Mouse (Mus musculus) erythroid progenitor cell, adult 5-6 weeks (primary cell): ENCODE measurements around the gene Ptgdr. TPM values are rescaled to one million over a fixed set of nuclear protein-coding genes. Genes with fewer than 3 reads are reported as not detected.
"Not testable (repeated sequence)": the region's sequence is repeated elsewhere in the genome, so short reads cannot be mapped to it uniquely, and the experiment has no call there.

Experiments used
- ATAC-seq: replicated peaks from 2 replicates; pipeline ENCODE4 v1.8.0; 2016; ENCODE audit warnings: moderate number of reproducible peaks, mild to moderate bottlenecking, moderate TSS enrichment, inconsistent platforms; ENCODE audit not compliant: poor library complexity, low FRiP score, severe bottlenecking
- total RNA-seq, 2 experiments: library from RNA; stranded (forward) in 1 of 2; stranded (reverse) in 1 of 2; fragments of 150-400 nt in 1 of 2; fragments of 186-747, 209-891 nt in 1 of 2; gene quantifications; 2 replicates each; pipeline versions ENCODE4 v1.2.3 to v1.2.4; 2015 to 2017; ENCODE audit warnings: low replicate concordance in 2 of 2

The Ptgdr gene
- total RNA-seq, 2 experiments from 2014 or later: not detected

- ATAC-seq: no peak
Measured at GRCm38 (mm10) chr14:44821177-44822057, 37.8 kb downstream of the Ptgdr start.

- ATAC-seq: not testable (repeated sequence)
Measured at GRCm38 (mm10) chr14:44813152-44813551, 46.0 kb downstream of the Ptgdr start.

Other genes starting within 250 kb of the Ptgdr start
- gene Gm5624, start 231.4 kb downstream of the Ptgdr start, total RNA-seq (2015; ENCODE audit: low replicate concordance): not detected in 2 replicates
- not detected in 2 replicates for gene Gm5624, start 231.4 kb downstream of the Ptgdr start, total RNA-seq (2017; ENCODE audit: low replicate concordance)
- not detected in 2 replicates for gene Gm8257, start 152.9 kb downstream of the Ptgdr start, total RNA-seq (2015; ENCODE audit: low replicate concordance)
- gene Gm8257, start 152.9 kb downstream of the Ptgdr start, total RNA-seq (2017; ENCODE audit: low replicate concordance): not detected in 2 replicates
- not detected in 2 replicates for gene Gm8267, start 109.0 kb downstream of the Ptgdr start, total RNA-seq (2015; ENCODE audit: low replicate concordance)
- gene Gm8267, start 109.0 kb downstream of the Ptgdr start, total RNA-seq (2017; ENCODE audit: low replicate concordance): not detected in 2 replicates
- gene Ptger2, start 128.8 kb upstream of the Ptgdr start, total RNA-seq (2015; ENCODE audit: low replicate concordance): 0.36 and 2.5 TPM in 2 replicates
- gene Ptger2, start 128.8 kb upstream of the Ptgdr start, total RNA-seq (2017; ENCODE audit: low replicate concordance): 0.77 TPM in 1 of 2 replicates, not detected in the other